Mouse (Mus musculus): ENCODE data around the gene Gtf2e1. TPM values are rescaled to one million over a fixed set of nuclear protein-coding genes. Genes with fewer than 3 reads are reported as not detected.

The Gtf2e1 gene
- total RNA-seq (2014; rRNA removed): 23.2 and 24.1 TPM in 2 replicates
- polyA plus RNA-seq (2015; fragmentation: Nextera tagmentation; extraction: Ambion mirVana): 20.3 and 20.7 TPM in 2 replicates

DNA sequence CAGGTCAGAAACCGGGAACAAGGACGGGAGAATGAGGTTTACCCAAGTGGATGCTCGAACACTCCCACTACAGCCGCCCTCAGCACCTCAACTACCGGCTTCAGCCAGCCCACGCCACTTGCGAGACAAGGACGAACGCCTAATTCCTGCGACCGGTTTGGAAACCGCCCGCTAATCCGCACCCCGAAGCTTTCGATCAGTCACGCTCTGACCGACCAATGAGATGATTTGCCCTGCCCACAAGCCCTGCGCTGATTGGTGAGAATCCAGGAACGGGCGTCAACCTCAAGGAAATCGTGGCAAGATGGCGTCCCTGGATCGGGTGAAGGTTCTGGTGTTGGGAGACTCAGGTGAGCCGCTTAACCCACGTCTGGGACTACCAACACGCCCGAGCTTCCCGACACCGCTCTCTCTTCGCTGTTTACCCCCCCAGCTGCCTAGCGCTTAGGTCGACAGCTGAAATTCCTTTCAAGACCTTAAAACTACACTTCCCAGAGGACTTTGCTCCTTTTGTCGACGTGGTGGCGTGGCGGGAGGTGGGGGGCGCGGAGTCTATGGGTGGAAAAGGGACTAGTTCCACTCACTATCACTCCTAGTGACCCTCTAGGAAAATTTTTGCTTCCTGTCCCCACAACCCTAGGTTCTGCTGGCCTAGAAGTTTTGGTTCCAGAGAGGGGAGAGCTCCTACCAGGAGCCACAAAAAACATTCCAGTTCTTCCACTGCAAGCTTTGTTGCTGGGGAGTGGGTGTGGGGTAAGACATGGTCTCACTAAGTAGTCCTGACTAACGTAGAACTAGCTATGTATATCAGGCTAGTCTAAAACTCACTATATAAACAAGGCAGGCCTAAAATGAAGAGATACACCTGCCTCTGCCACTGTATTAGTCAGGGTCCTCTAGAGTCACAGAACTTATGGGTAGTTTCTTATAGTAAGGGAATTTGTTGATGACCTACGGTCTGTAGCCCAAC, at the start of gene Gtf2e1, which contains the start of gene Rabl3:
Gtf2e1 (minus strand) TSS at position 179 of the 970 bp plus-strand sequence.
Rabl3 (plus strand) TSS at position 275 of the 970 bp plus-strand sequence.
- Histone ChIP-seq H3K4me3 (ENCODE audit: low read depth, low read length) (peak within 1 kb of the TSS; percentile 58), H3K4me1 (ENCODE audit: insufficient read depth, low read length) (peaks cover 9% of the 10 kb centered on the region; the same call in 1 of the 2 replicates), H3K4me2 (ENCODE audit: low read depth, low read length, poor library complexity, severe bottlenecking) (peak within 1 kb of the TSS; percentile 78), H3K9me3 (ENCODE audit: low read length) (no peaks in the 10 kb centered on the region), H3K27me3 (ENCODE audit: insufficient read depth, low read length) (no peaks in the 10 kb centered on the region), H3K9ac (replicated peaks; ENCODE audit: low read length, poor library complexity, severe bottlenecking) (peak within 1 kb of the TSS; percentile 84), H3K27ac (ENCODE audit: low read depth, low read length) (peak within 1 kb of the TSS; percentile 91), H3K36me3 (ENCODE audit: insufficient read depth, low read length) (peaks cover 3% of the 10 kb centered on the region; the same call in 1 of the 2 replicates)
- DNase-seq (ENCODE audit: low spot score): peak; percentile 99
- 2% methylated on average over 41 of the region's 41 CpGs for WGBS
- peak; percentile 100 for ATAC-seq (ENCODE audit: low FRiP score)
- peak; percentile 33 for TF ChIP-seq CTCF (IDR thresholded peaks at IDR 0.05)

DNA sequence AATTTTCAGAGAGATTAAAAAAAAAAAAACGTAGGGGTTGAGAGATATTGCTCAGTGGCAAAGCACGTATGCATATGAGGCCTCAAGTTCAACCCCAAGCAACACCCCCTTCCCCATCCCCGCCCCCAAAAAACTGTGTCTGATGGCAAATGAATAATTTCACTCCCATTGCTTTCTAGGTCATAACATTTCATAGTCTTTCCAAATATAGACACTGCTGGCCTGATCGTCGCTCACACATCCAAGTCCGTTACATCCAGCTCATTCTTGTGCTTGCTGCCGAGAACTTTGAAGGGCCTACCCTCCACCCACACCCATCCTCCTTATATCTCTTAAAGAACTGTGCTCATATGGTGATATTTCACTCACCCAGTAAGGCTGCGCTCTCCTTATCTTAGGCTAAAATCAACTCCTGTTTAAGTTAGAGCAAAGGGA, 45.6 kb upstream of the Gtf2e1 start:
- Histone ChIP-seq H3K4me3 (ENCODE audit: low read depth, low read length) (no peak overlapping the region), H3K4me1 (ENCODE audit: insufficient read depth, low read length) (peaks cover 4% of the 10 kb centered on the region; the same call in 1 of the 2 replicates), H3K27me3 (ENCODE audit: insufficient read depth, low read length) (no peaks in the 10 kb centered on the region), H3K9me3 (ENCODE audit: low read length) (no peaks in the 10 kb centered on the region), H3K27ac (ENCODE audit: low read depth, low read length) (peak overlapping the region; percentile 66; the same call in 1 of the 2 replicates), H3K4me2 (ENCODE audit: low read depth, low read length, poor library complexity, severe bottlenecking) (peak overlapping the region; percentile 43; the same call in 1 of the 2 replicates), H3K9ac (replicated peaks; ENCODE audit: low read length, poor library complexity, severe bottlenecking) (no peak overlapping the region), H3K36me3 (ENCODE audit: insufficient read depth, low read length) (no peaks in the 10 kb centered on the region)
- TF ChIP-seq CTCF (IDR thresholded peaks at IDR 0.05): no peak
- ATAC-seq (ENCODE audit: low FRiP score) (peak; percentile 38), DNase-seq (ENCODE audit: low spot score) (no peak)
- 35% methylated on average over 8 of the region's 8 CpGs for WGBS

DNA sequence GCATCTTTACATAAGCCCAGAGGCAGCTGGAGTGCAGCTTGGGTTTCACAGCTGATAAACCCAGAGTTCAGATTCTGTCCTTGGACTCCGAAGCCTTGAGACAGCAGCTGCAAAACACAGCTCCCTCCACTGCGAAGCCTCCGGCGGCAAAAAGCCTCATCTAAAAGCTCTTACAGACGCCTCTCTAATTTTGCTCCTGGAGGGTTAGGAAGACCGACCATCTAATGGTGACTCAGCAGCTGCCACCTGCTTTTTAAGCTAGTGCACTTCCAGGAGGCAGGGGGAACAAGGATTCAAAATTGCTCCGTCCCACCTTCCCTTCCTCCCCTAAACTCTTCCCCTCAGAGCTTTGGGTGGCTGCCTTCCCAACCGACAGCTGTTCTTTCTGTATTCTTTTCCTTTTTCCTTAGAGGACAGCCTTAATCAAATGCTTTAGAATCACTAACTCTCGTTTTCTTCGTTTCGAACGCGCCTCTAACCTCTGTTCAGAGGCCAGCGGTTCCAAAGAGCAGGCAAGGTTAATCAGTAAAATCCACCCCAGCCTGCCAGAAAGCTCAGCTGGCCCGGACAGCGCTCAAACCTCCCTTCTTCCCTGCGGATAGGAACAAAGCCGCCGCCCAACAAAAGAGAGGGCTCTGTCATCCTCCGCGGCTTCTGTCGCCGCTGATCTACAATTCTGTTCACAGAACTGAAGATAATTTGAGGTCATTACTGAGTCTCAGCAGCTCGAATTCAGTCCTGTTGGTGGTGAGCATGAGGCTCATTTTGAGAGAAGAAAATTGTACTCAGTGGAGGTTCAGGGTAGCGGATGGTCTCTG, 44.8 kb upstream of the Gtf2e1 start:
- no peak for TF ChIP-seq CTCF (IDR thresholded peaks at IDR 0.05)
- Histone ChIP-seq H3K27me3 (ENCODE audit: insufficient read depth, low read length) (no peaks in the 10 kb centered on the region), H3K4me1 (ENCODE audit: insufficient read depth, low read length) (peaks cover 4% of the 10 kb centered on the region; the same call in 1 of the 2 replicates), H3K36me3 (ENCODE audit: insufficient read depth, low read length) (no peaks in the 10 kb centered on the region), H3K9ac (replicated peaks; ENCODE audit: low read length, poor library complexity, severe bottlenecking) (peak overlapping the region; percentile 36; the same call in 1 of the 2 replicates), H3K27ac (ENCODE audit: low read depth, low read length) (peak overlapping the region; percentile 66), H3K4me3 (ENCODE audit: low read depth, low read length) (peak overlapping the region; percentile 15), H3K9me3 (ENCODE audit: low read length) (no peaks in the 10 kb centered on the region), H3K4me2 (ENCODE audit: low read depth, low read length, poor library complexity, severe bottlenecking) (peak overlapping the region; percentile 43)
- DNase-seq (ENCODE audit: low spot score) (peak; percentile 84), ATAC-seq (ENCODE audit: low FRiP score) (peak; percentile 79)
- 2% methylated on average over 25 of the region's 25 CpGs for WGBS

DNA sequence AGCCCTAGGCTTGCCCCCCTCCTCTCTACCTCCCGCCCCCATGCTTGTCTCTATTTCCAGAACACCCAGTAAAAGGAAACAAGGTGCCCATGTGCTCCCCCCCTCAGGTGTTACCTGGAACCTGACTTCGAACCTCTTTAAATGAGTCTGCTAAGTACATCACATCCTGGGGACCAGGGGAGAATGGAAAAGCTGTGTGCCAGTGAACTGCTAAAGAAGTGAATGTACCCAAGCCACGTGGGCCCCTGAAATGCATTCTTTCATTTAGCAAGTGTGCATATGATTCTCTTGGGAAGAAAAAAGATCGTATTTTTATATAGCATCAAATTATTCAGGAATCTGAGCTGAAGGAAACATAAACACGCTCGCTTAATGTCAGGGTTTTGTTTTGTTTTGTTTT, 44.2 kb upstream of the Gtf2e1 start:
- DNase-seq (ENCODE audit: low spot score) (no peak), ATAC-seq (ENCODE audit: low FRiP score) (no peak)
- H3K9me3 ChIP-seq (ENCODE audit: low read length): no peaks in the 10 kb centered on the region
- no peak overlapping the region for H3K27ac ChIP-seq (ENCODE audit: low read depth, low read length)
- peak overlapping the region; percentile 43; the same call in 1 of the 2 replicates for H3K4me2 ChIP-seq (ENCODE audit: low read depth, low read length, poor library complexity, severe bottlenecking)
- no peak overlapping the region for H3K9ac ChIP-seq (replicated peaks; ENCODE audit: low read length, poor library complexity, severe bottlenecking)
- no peak overlapping the region for H3K4me3 ChIP-seq (ENCODE audit: low read depth, low read length)
- H3K36me3 ChIP-seq (ENCODE audit: insufficient read depth, low read length): no peaks in the 10 kb centered on the region
- H3K4me1 ChIP-seq (ENCODE audit: insufficient read depth, low read length): peaks cover 4% of the 10 kb centered on the region; the same call in 1 of the 2 replicates
- no peaks in the 10 kb centered on the region for H3K27me3 ChIP-seq (ENCODE audit: insufficient read depth, low read length)
- 19% methylated on average over 6 of the region's 6 CpGs for WGBS
- TF ChIP-seq CTCF (IDR thresholded peaks at IDR 0.05): no peak

DNA sequence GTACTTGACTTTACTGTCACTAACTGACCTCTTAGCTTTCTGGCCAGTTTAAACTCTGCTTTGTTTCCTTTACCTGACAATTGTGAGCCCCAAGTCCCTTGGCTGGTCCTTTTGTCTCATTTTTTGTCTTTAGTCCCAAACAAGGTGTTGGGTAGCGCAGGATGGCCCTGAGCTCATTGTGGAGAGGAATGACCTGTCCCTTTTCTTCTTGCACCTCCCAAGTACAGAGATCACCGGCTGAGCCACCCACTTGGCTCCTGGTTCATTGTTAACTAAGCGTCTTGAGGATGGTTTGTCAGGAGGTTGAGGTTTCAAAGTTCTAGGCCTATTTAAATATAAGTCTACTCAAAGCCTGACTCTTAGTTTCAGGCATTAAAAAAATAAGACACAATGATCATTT, 43.7 kb upstream of the Gtf2e1 start:
- TF ChIP-seq CTCF (IDR thresholded peaks at IDR 0.05): no peak
- no peak overlapping the region for H3K9ac ChIP-seq (replicated peaks; ENCODE audit: low read length, poor library complexity, severe bottlenecking)
- H3K27me3 ChIP-seq (ENCODE audit: insufficient read depth, low read length): no peaks in the 10 kb centered on the region
- H3K4me2 ChIP-seq (ENCODE audit: low read depth, low read length, poor library complexity, severe bottlenecking): no peak overlapping the region
- no peaks in the 10 kb centered on the region for H3K36me3 ChIP-seq (ENCODE audit: insufficient read depth, low read length)
- H3K4me3 ChIP-seq (ENCODE audit: low read depth, low read length): no peak overlapping the region
- H3K4me1 ChIP-seq (ENCODE audit: insufficient read depth, low read length): peaks cover 4% of the 10 kb centered on the region; the same call in 1 of the 2 replicates
- ATAC-seq (ENCODE audit: low FRiP score): no peak
- no peaks in the 10 kb centered on the region for H3K9me3 ChIP-seq (ENCODE audit: low read length)
- H3K27ac ChIP-seq (ENCODE audit: low read depth, low read length): no peak overlapping the region
- WGBS: 86% methylated on average over 3 of the region's 3 CpGs
- no peak for DNase-seq (ENCODE audit: low spot score)
